Mouse (Mus musculus) midbrain, embryonic 13.5 days (tissue): ENCODE results near the gene Ly6g5c. TPM values are rescaled to one million over a fixed set of nuclear protein-coding genes. Genes with fewer than 3 reads are reported as not detected.

Experiments
- ATAC-seq: fragments of 200-750 bp; cut with Nextera tagmentation; 2 replicates; pipeline ENCODE4 v1.8.0; 2017; ENCODE audit warnings: mild to moderate bottlenecking, moderate TSS enrichment, moderate library complexity
- H3K27ac ChIP-seq: fragments of 300-500 bp; sonication (generic); 2 replicates; pipeline ENCODE4 v1.5.1; 2015; ENCODE audit warnings: inconsistent platforms, mild to moderate bottlenecking, moderate library complexity
- H3K27me3 ChIP-seq: fragments of 300-500 bp; sonication (generic); 2 replicates; pipeline ENCODE4 v1.6.1; 2015; ENCODE audit warnings: mild to moderate bottlenecking, inconsistent platforms
- H3K36me3 ChIP-seq: fragments of 300-500 bp; sonication (generic); 2 replicates; pipeline ENCODE4 v1.6.1; 2015; ENCODE audit warnings: mild to moderate bottlenecking, inconsistent platforms
- H3K4me1 ChIP-seq: fragments of 300-500 bp; sonication (generic); replicated peaks from 2 replicates; pipeline ENCODE4 v1.6.1; 2015; ENCODE audit warnings: inconsistent platforms
- H3K4me2 ChIP-seq: fragments of 300-500 bp; sonication (generic); replicated peaks from 2 replicates; pipeline ENCODE4 v1.6.1; 2015; ENCODE audit warnings: moderate library complexity, mild to moderate bottlenecking, inconsistent platforms
- H3K4me3 ChIP-seq: fragments of 300-500 bp; sonication (generic); replicated peaks from 2 replicates; pipeline ENCODE4 v1.5.1; 2015; ENCODE audit warnings: mild to moderate bottlenecking, inconsistent platforms
- H3K9ac ChIP-seq: fragments of 300-500 bp; sonication (generic); replicated peaks from 2 replicates; pipeline ENCODE4 v1.6.1; 2015; ENCODE audit warnings: mild to moderate bottlenecking, inconsistent platforms
- H3K9me3 ChIP-seq: fragments of 300-500 bp; sonication (generic); 2 replicates; pipeline ENCODE4 v1.6.1; 2016; ENCODE audit warnings: mild to moderate bottlenecking, inconsistent platforms
- WGBS: fragments of 180-500 bp; shearing (Covaris S2); methylation state at CpG from one replicate; pipeline ENCODE4 v1.1.7; 2015; 5-methylcytosine and 5-hydroxymethylcytosine counted together
- polyA plus RNA-seq: library from polyadenylated mRNA; unstranded; fragments of >200 nt; fragmentation: Nextera tagmentation; extraction: Ambion mirVana; gene quantifications from 2 replicates; pipeline ENCODE4 v1.2.1, GENCODE M21; 2015

Ly6g5c gene
- polyA plus RNA-seq, 1 experiment from 2014 or later: not detected

GRCm38 (mm10) chr17:35083929-35084497 lies 24.1 kb upstream of the Ly6g5c start:
- no peak for ATAC-seq
- Histone ChIP-seq H3K9ac (no peak overlapping the region), H3K4me2 (no peak overlapping the region), H3K4me3 (no peak overlapping the region), H3K4me1 (no peaks in the 10 kb centered on the region), H3K27ac (no peak overlapping the region), H3K9me3 (no peaks in the 10 kb centered on the region), H3K27me3 (peaks cover 3% of the 10 kb centered on the region; the same call in 1 of the 2 replicates), H3K36me3 (no peaks in the 10 kb centered on the region)
- 88% methylated on average over 3 of the region's 3 CpGs for WGBS

GRCm38 (mm10) chr17:35085208-35085865 lies 22.7 kb upstream of the Ly6g5c start, which contains the start of gene Ly6g6f:
TSS of gene Ly6g6f (minus strand) at chr17:35085610.
- Histone ChIP-seq H3K4me2 (no peak within 1 kb of the TSS), H3K4me1 (peaks cover 8% of the 10 kb centered on the region), H3K36me3 (no peaks in the 10 kb centered on the region), H3K4me3 (no peak within 1 kb of the TSS), H3K9me3 (no peaks in the 10 kb centered on the region), H3K9ac (no peak within 1 kb of the TSS), H3K27me3 (peaks cover 3% of the 10 kb centered on the region; the same call in 1 of the 2 replicates), H3K27ac (no peak within 1 kb of the TSS)
- WGBS: 83% methylated on average over 7 of the region's 7 CpGs
- no peak for ATAC-seq

- 56% methylated on average over 2 of the region's 2 CpGs for WGBS
- no peak overlapping the region; the same call in 1 of the 2 replicates for H3K4me2 ChIP-seq
- peaks cover 3% of the 10 kb centered on the region; the same call in 1 of the 2 replicates for H3K27me3 ChIP-seq
- ATAC-seq: no peak
- H3K4me1 ChIP-seq: peaks cover 14% of the 10 kb centered on the region
- H3K36me3 ChIP-seq: peaks cover 21% of the 10 kb centered on the region
- no peaks in the 10 kb centered on the region for H3K9me3 ChIP-seq
- no peak overlapping the region for H3K4me3 ChIP-seq
- H3K27ac ChIP-seq: no peak overlapping the region
- H3K9ac ChIP-seq: no peak overlapping the region
Measured at GRCm38 (mm10) chr17:35088151-35088550, 19.9 kb upstream of the Ly6g5c start.

- peak; percentile 99 for ATAC-seq
- H3K9ac ChIP-seq: peak within 1 kb of the TSS; percentile 85
- H3K4me2 ChIP-seq: peak within 1 kb of the TSS; percentile 68
- peaks cover 3% of the 10 kb centered on the region; the same call in 1 of the 2 replicates for H3K27me3 ChIP-seq
- peak within 1 kb of the TSS; percentile 98 for H3K27ac ChIP-seq
- peaks cover 30% of the 10 kb centered on the region for H3K36me3 ChIP-seq
- peaks cover 14% of the 10 kb centered on the region for H3K4me1 ChIP-seq
- WGBS: 3% methylated on average over 65 of the region's 67 CpGs
- H3K4me3 ChIP-seq: peak within 1 kb of the TSS; percentile 58
- H3K9me3 ChIP-seq: no peaks in the 10 kb centered on the region
Measured at GRCm38 (mm10) chr17:35088825-35089644, 19.0 kb upstream of the Ly6g5c start, which contains the start of gene Abhd16a. TSS of gene Abhd16a (plus strand) at chr17:35089263.

GRCm38 (mm10) chr17:35090166-35090932 lies 17.7 kb upstream of the Ly6g5c start:
- H3K27me3 ChIP-seq: peaks cover 3% of the 10 kb centered on the region; the same call in 1 of the 2 replicates
- H3K9ac ChIP-seq: peak overlapping the region; percentile 85
- H3K36me3 ChIP-seq: peaks cover 41% of the 10 kb centered on the region
- WGBS: 76% methylated on average over 8 of the region's 8 CpGs
- H3K9me3 ChIP-seq: no peaks in the 10 kb centered on the region
- ATAC-seq: no peak
- H3K4me2 ChIP-seq: peak overlapping the region; percentile 68
- peak overlapping the region; percentile 98 for H3K27ac ChIP-seq
- H3K4me3 ChIP-seq: peak overlapping the region; percentile 58
- peaks cover 14% of the 10 kb centered on the region for H3K4me1 ChIP-seq

- 93% methylated on average over 14 of the region's 14 CpGs for WGBS
- no peak for ATAC-seq
- no peak overlapping the region for H3K27ac ChIP-seq
- no peaks in the 10 kb centered on the region for H3K9me3 ChIP-seq
- H3K9ac ChIP-seq: no peak overlapping the region; the same call in 1 of the 2 replicates
- no peak overlapping the region for H3K4me3 ChIP-seq
- peaks cover 63% of the 10 kb centered on the region for H3K36me3 ChIP-seq
- no peak overlapping the region for H3K4me2 ChIP-seq
- no peaks in the 10 kb centered on the region for H3K27me3 ChIP-seq
- peaks cover 14% of the 10 kb centered on the region for H3K4me1 ChIP-seq
Measured at GRCm38 (mm10) chr17:35092403-35093198, 15.5 kb upstream of the Ly6g5c start.

- peaks cover 13% of the 10 kb centered on the region for H3K4me1 ChIP-seq
- WGBS: 93% methylated on average over 15 of the region's 15 CpGs
- no peak for ATAC-seq
- no peak overlapping the region for H3K27ac ChIP-seq
- H3K9ac ChIP-seq: no peak overlapping the region
- H3K27me3 ChIP-seq: no peaks in the 10 kb centered on the region
- H3K4me3 ChIP-seq: no peak overlapping the region
- H3K4me2 ChIP-seq: no peak overlapping the region
- H3K9me3 ChIP-seq: no peaks in the 10 kb centered on the region
- peaks cover 84% of the 10 kb centered on the region for H3K36me3 ChIP-seq
Measured at GRCm38 (mm10) chr17:35094475-35095365, 13.4 kb upstream of the Ly6g5c start.

GRCm38 (mm10) chr17:35096597-35096996 lies 11.5 kb upstream of the Ly6g5c start:
- WGBS: 80% methylated on average over 12 of the region's 12 CpGs
- Histone ChIP-seq H3K36me3 (peaks cover 96% of the 10 kb centered on the region), H3K4me1 (no peaks in the 10 kb centered on the region), H3K27ac (no peak overlapping the region), H3K4me2 (no peak overlapping the region), H3K9ac (no peak overlapping the region), H3K4me3 (no peak overlapping the region), H3K9me3 (no peaks in the 10 kb centered on the region), H3K27me3 (no peaks in the 10 kb centered on the region)
- no peak for ATAC-seq

GRCm38 (mm10) chr17:35097164-35097655 lies 10.9 kb upstream of the Ly6g5c start:
- H3K9ac ChIP-seq: no peak overlapping the region
- no peaks in the 10 kb centered on the region for H3K27me3 ChIP-seq
- no peak overlapping the region for H3K4me2 ChIP-seq
- H3K27ac ChIP-seq: no peak overlapping the region
- H3K36me3 ChIP-seq: peaks cover 98% of the 10 kb centered on the region
- no peaks in the 10 kb centered on the region for H3K9me3 ChIP-seq
- no peak for ATAC-seq
- H3K4me1 ChIP-seq: no peaks in the 10 kb centered on the region
- 73% methylated on average over 12 of the region's 12 CpGs for WGBS
- no peak overlapping the region for H3K4me3 ChIP-seq

GRCm38 (mm10) chr17:35100196-35100765 lies 7.8 kb upstream of the Ly6g5c start:
- Histone ChIP-seq H3K4me2 (no peak overlapping the region), H3K36me3 (peaks cover 87% of the 10 kb centered on the region), H3K27ac (no peak overlapping the region), H3K9me3 (no peaks in the 10 kb centered on the region), H3K9ac (no peak overlapping the region), H3K4me1 (no peaks in the 10 kb centered on the region), H3K4me3 (no peak overlapping the region), H3K27me3 (no peaks in the 10 kb centered on the region)
- no peak for ATAC-seq
- WGBS: 67% methylated on average over 10 of the region's 10 CpGs
